Mouse (Mus musculus) hindbrain, embryonic 16.5 days (tissue): Measurements from ENCODE around the gene Gm3127. TPM values are rescaled to one million over a fixed set of nuclear protein-coding genes. Genes with fewer than 3 reads are reported as not detected.
A peak's percentile ranks its signal among the peaks of the same experiment; 100 is the strongest.
"Not testable (repeated sequence)": the region's sequence is repeated elsewhere in the genome, so short reads cannot be mapped to it uniquely, and the experiment has no call there.

Source experiments
- ATAC-seq: fragments of 200-750 bp; cut with Nextera tagmentation; 2 replicates; pipeline ENCODE4 v1.8.0; 2017; ENCODE audit warnings: moderate TSS enrichment, moderate library complexity
- H3K27ac ChIP-seq: fragments of 300-500 bp; sonication (generic); 2 replicates; pipeline ENCODE4 v1.5.1; 2014; ENCODE audit warnings: low read depth, mild to moderate bottlenecking, control low read depth, low read length, moderate library complexity
- H3K27me3 ChIP-seq: fragments of 300-500 bp; sonication (generic); replicated peaks from 2 replicates; pipeline ENCODE4 v1.6.1; 2014; ENCODE audit warnings: low read length; ENCODE audit not compliant: control insufficient read depth, insufficient read depth
- H3K36me3 ChIP-seq: fragments of 300-500 bp; sonication (generic); 2 replicates; pipeline ENCODE4 v1.6.1; 2014; ENCODE audit warnings: mild to moderate bottlenecking, low read length, moderate library complexity, mixed read lengths; ENCODE audit not compliant: control insufficient read depth, insufficient read depth
- H3K4me1 ChIP-seq: fragments of 300-500 bp; sonication (generic); 2 replicates; pipeline ENCODE4 v1.6.1; 2014; ENCODE audit warnings: low read depth, low read length; ENCODE audit not compliant: control insufficient read depth, insufficient read depth
- H3K4me2 ChIP-seq: fragments of 300-500 bp; sonication (generic); 2 replicates; pipeline ENCODE4 v1.6.1; 2014; ENCODE audit warnings: mild to moderate bottlenecking, low read length, control low read depth, moderate library complexity
- H3K4me3 ChIP-seq: fragments of 300-500 bp; sonication (generic); 2 replicates; pipeline ENCODE4 v1.5.1; 2014; ENCODE audit warnings: mild to moderate bottlenecking, low read length, control low read depth, moderate library complexity
- H3K9ac ChIP-seq: fragments of 300-500 bp; sonication (generic); 2 replicates; pipeline ENCODE4 v1.6.1; 2014; ENCODE audit warnings: low read depth, mild to moderate bottlenecking, control low read depth, low read length, moderate library complexity
- H3K9me3 ChIP-seq: fragments of 300-500 bp; sonication (generic); 2 replicates; pipeline ENCODE4 v1.6.1; 2014; ENCODE audit warnings: mild to moderate bottlenecking, low read length, moderate library complexity; ENCODE audit not compliant: control insufficient read depth
- WGBS: fragments of 180-500 bp; shearing (Covaris S2); extraction: QIAGEN DNeasy Blood & Tissue Kit; methylation state at CpG from one replicate; pipeline ENCODE4 v1.1.7; 2014; 5-methylcytosine and 5-hydroxymethylcytosine counted together
- polyA plus RNA-seq: library from polyadenylated mRNA; unstranded; fragments of >200 nt; fragmentation: Nextera tagmentation; extraction: Ambion mirVana; gene quantifications from 2 replicates; pipeline ENCODE4 v1.2.1, GENCODE M21; 2015

Gm3127 gene
- not detected in 2 replicates for polyA plus RNA-seq

- H3K27ac ChIP-seq, ATAC-seq, H3K36me3 ChIP-seq, H3K4me3 ChIP-seq, H3K9me3 ChIP-seq, H3K9ac ChIP-seq, H3K4me2 ChIP-seq, H3K4me1 ChIP-seq, H3K27me3 ChIP-seq: not testable (repeated sequence)
- no CpG with 5 or more reads among the region's 2 CpGs for WGBS
Measured at GRCm38 (mm10) chr14:4164730-4165129, at the start of gene Gm3127. Gene Gm3127, plus strand, starts transcription at chr14:4165030.

- H3K9me3 ChIP-seq, H3K4me2 ChIP-seq, H3K27me3 ChIP-seq, H3K27ac ChIP-seq, H3K4me1 ChIP-seq, H3K9ac ChIP-seq, ATAC-seq, H3K36me3 ChIP-seq, H3K4me3 ChIP-seq: not testable (repeated sequence)
- WGBS = 90% methylated on average over 3 of the region's 4 CpGs
Measured at GRCm38 (mm10) chr14:4141646-4142045, 23.2 kb upstream of the Gm3127 start.

- peak overlapping the region; percentile 57 for H3K4me2 ChIP-seq
- peak overlapping the region; percentile 61 for H3K9ac ChIP-seq
- ATAC-seq, H3K36me3 ChIP-seq, H3K27ac ChIP-seq, H3K4me1 ChIP-seq, H3K9me3 ChIP-seq, H3K27me3 ChIP-seq: not testable (repeated sequence)
- peak overlapping the region; percentile 43 for H3K4me3 ChIP-seq
- WGBS = 5% methylated on average over 10 of the region's 14 CpGs
Measured at GRCm38 (mm10) chr14:4182030-4182429, 17.2 kb downstream of the Gm3127 start.

GRCm38 (mm10) chr14:4182491-4183210 lies 17.8 kb downstream of the Gm3127 start, which contains the start of gene Gm2974:
Gene Gm2974, plus strand, starts transcription at chr14:4182576.
- not testable (repeated sequence) for H3K36me3 ChIP-seq, ATAC-seq, H3K27ac ChIP-seq, H3K9me3 ChIP-seq, H3K27me3 ChIP-seq, H3K4me1 ChIP-seq
- WGBS = 17% methylated on average over 30 of the region's 59 CpGs
- Histone ChIP-seq H3K4me2 (peak within 1 kb of the TSS; percentile 57), H3K9ac (peak within 1 kb of the TSS; percentile 61), H3K4me3 (peak within 1 kb of the TSS; percentile 43)

- H3K27me3 ChIP-seq, H3K9me3 ChIP-seq, H3K9ac ChIP-seq, H3K4me3 ChIP-seq, ATAC-seq, H3K4me1 ChIP-seq, H3K4me2 ChIP-seq, H3K27ac ChIP-seq, H3K36me3 ChIP-seq: not testable (repeated sequence)
- 29% methylated on average over 4 of the region's 10 CpGs for WGBS
Measured at GRCm38 (mm10) chr14:4183375-4183774, 18.5 kb downstream of the Gm3127 start.

Other genes starting within 250 kb of the Gm3127 start
- gene Gm3029, start 233.3 kb upstream of the Gm3127 start, polyA plus RNA-seq = not detected in 2 replicates
- 1.7 TPM in 2 replicates for gene Gm3095, start 201.5 kb upstream of the Gm3127 start, polyA plus RNA-seq
- not detected in 2 replicates for gene Gm3099, start 166.6 kb upstream of the Gm3127 start, polyA plus RNA-seq
- 4.2 and 4.3 TPM in 2 replicates for gene Gm5796, start 141.1 kb upstream of the Gm3127 start, polyA plus RNA-seq
- gene Gm3115, start 80.9 kb upstream of the Gm3127 start, polyA plus RNA-seq = not detected in 2 replicates
- 4.3 and 6.0 TPM in 2 replicates for gene Gm8108, start 54.5 kb upstream of the Gm3127 start, polyA plus RNA-seq
- 9.4 and 11.4 TPM in 2 replicates for gene Gm2974, start 17.5 kb downstream of the Gm3127 start, polyA plus RNA-seq
- gene Gm3138, start 84.6 kb downstream of the Gm3127 start, polyA plus RNA-seq = not detected in 2 replicates
- not detected in 2 replicates for gene Gm3149, start 152.3 kb downstream of the Gm3127 start, polyA plus RNA-seq
- 7.8 and 7.9 TPM in 2 replicates for gene 2610042L04Rik, start 169.7 kb downstream of the Gm3127 start, polyA plus RNA-seq
- gene Gm3159, start 232.5 kb downstream of the Gm3127 start, polyA plus RNA-seq = not detected in 2 replicates